Mouse (Mus musculus) mouse embryonic stem cell (cell line): ENCODE data around the gene Zfp715.

ENCODE experiments used
- in situ Hi-C, 2 experiments: fragments of 300-500 bp; cut with MboI; formaldehyde crosslinking; loops; 1 replicate in 1 of 2; 3 replicates in 1 of 2; pipeline ENCODE4 v1.14.3; 2019 to 2020; ENCODE audit warnings: low sequenced_read_pairs in 2 of 2, low pct_unique_long_range_greater_than_20kb in 1 of 2, mixed read lengths in 1 of 2; ENCODE audit not compliant: unreplicated experiment in 1 of 2

Gene Zfp715

GRCm38 (mm10) chr7:43313013-43313428, at the start of gene Zfp715:
Gene Zfp715, minus strand, starts transcription at chr7:43313294.
- in situ Hi-C loops = no loop called here

- in situ Hi-C loops = no loop called here
These were observed 48.9 kb upstream of the Zfp715 start for GRCm38 (mm10) chr7:43362021-43362420.

GRCm38 (mm10) chr7:43361442-43361841, 48.3 kb upstream of the Zfp715 start:
- in situ Hi-C loops = no loop called here

- in situ Hi-C loops = no loop called here
These were observed 45.5 kb upstream of the Zfp715 start for GRCm38 (mm10) chr7:43358556-43358955.

GRCm38 (mm10) chr7:43354893-43355835, 42.1 kb upstream of the Zfp715 start:
- in situ Hi-C loops = no loop called here

GRCm38 (mm10) chr7:43353758-43354157, 40.7 kb upstream of the Zfp715 start:
- in situ Hi-C loops = no loop called here

- in situ Hi-C loops = no loop called here
These were observed 40.0 kb upstream of the Zfp715 start for GRCm38 (mm10) chr7:43353118-43353517.

- in situ Hi-C loops = no loop called here
These were observed 38.1 kb upstream of the Zfp715 start, which contains the start of gene Siglecf for GRCm38 (mm10) chr7:43351154-43351553. Gene Siglecf, plus strand, starts transcription at chr7:43351341.

GRCm38 (mm10) chr7:43349623-43350022, 36.5 kb upstream of the Zfp715 start:
- in situ Hi-C loops = loop anchor here in 1 of 2 experiments (5.0 kb wide), 1 partner anchor 48 kb away; no protein-coding TSS in a partner anchor

- in situ Hi-C loops = loop anchor here in 1 of 2 experiments (5.0 kb wide), 1 partner anchor 51 kb away; no protein-coding TSS in a partner anchor
These were observed 33.5 kb upstream of the Zfp715 start for GRCm38 (mm10) chr7:43346571-43346970.

GRCm38 (mm10) chr7:43346148-43346547, 33.1 kb upstream of the Zfp715 start:
- in situ Hi-C loops = loop anchor here in 1 of 2 experiments (5.0 kb wide), 1 partner anchor 51 kb away; no protein-coding TSS in a partner anchor

- in situ Hi-C loops = no loop called here
These were observed 31.4 kb upstream of the Zfp715 start for GRCm38 (mm10) chr7:43344491-43344890.

- in situ Hi-C loops = no loop called here
These were observed 30.9 kb upstream of the Zfp715 start for GRCm38 (mm10) chr7:43344020-43344419.

- in situ Hi-C loops = no loop called here
These were observed 30.1 kb upstream of the Zfp715 start for GRCm38 (mm10) chr7:43343191-43343590.

GRCm38 (mm10) chr7:43340771-43341170, 27.7 kb upstream of the Zfp715 start:
- in situ Hi-C loops = no loop called here

- in situ Hi-C loops = no loop called here
These were observed 20.8 kb upstream of the Zfp715 start for GRCm38 (mm10) chr7:43333899-43334298.

GRCm38 (mm10) chr7:43333203-43333602, 20.1 kb upstream of the Zfp715 start:
- in situ Hi-C loops = no loop called here

- in situ Hi-C loops = no loop called here
These were observed 15.0 kb upstream of the Zfp715 start for GRCm38 (mm10) chr7:43328101-43328500.

- in situ Hi-C loops = no loop called here
These were observed 13.2 kb upstream of the Zfp715 start for GRCm38 (mm10) chr7:43326223-43326780.
